Mouse (Mus musculus): ENCODE results near the gene Fam189b.

The Fam189b gene

DNA sequence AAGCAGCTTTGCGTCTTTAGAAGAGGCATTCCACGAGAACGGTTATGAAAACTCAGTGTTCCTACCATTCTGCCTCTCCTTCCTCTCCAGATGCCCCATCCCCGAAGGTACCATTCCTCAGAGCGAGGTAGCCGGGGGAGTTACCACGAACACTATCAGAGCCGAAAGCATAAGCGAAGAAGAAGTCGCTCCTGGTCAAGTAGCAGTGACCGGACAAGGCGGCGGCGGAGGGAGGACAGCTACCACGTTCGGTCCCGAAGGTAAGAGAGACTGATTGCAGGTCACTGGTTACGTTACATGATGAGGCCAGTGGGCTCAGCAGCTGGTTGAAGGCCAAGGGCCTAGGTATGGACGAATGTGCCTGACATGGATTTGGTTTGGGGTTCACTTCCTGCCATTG lies 16.0 kb upstream of the Fam189b start:
- DNase-seq = no peak

DNA sequence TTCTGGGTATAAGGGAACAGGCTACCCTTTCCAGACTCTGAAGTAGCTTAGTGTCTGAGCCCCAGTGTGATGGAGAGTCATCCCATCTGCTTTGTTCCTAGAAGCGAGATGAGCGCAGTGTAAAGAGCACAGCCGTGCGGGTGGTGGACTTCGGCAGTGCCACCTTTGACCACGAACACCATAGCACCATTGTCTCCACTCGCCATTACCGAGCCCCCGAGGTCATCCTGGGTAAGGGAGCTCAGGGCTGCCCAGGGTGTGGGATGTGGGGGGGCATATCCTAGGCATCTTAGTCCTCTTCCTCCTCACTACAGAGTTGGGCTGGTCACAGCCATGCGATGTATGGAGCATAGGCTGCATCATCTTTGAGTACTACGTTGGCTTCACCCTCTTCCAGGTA lies 8.1 kb upstream of the Fam189b start:
- DNase-seq = no peak

GRCm38 (mm10) chr3:89175544-89175943 lies 7.4 kb upstream of the Fam189b start:
- DNase-seq = no peak

DNA sequence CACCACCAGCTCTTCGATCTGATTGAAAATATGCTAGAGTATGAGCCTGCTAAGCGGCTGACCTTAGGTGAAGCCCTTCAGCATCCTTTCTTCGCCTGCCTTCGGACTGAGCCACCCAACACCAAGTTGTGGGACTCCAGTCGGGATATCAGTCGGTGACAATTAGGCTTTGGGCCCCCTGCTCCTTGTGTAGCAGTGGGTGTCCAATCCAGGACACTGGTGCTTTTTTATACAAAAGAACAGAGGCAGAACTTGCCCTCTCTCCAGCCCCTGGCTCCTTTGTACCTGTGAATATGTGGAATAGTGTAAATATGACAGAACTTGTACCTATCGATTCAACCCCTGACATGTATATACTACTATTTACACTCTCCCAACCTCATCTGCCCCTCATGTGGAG lies 6.5 kb upstream of the Fam189b start:
- no peak for DNase-seq

DNA sequence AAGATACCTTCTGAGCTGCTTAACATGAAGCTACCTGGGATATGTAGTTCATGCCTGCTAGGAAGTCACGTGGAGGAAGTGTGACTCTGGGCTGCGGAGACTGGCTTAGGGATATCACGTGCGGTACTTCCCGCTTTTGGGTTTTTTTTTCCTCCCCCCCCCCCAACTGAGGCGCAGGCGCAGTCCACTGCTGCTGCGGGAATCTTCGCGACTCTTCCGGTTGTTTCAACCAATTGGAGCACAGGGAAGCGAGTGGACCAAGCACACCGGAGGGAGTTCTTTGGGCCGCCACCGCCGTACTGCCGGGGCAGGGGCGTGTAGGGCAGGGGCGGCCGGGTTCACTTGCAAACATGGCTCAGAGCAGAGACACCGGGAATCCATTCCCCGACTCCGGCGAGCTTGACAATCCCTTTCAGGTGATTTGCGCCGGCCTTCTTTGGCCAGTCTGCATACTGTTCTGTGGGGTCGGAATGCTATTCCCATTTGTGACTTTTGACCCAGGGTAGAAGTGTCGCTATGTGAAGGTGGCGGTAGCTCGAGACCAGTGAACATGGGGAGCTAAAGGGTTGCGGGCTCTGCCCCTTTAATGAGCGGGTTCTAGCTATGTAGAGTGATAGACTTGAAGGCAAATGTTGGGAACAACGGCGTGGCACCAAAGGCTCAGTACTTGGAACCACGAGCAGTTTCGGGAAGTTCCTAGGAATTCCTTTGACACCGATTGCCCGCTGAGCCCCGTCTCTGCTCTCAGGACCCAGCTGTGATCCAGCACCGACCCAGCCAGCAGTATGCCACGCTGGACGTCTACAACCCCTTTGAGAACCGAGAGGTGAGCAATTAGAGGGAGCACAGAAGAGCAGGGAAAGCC lies 5.5 kb upstream of the Fam189b start, which contains the start of gene Scamp3:
Scamp3 (plus strand) TSS at position 232 of the 865 bp plus-strand sequence.
- DNase-seq = peak; percentile 92

GRCm38 (mm10) chr3:89178107-89178385 lies 4.9 kb upstream of the Fam189b start:
- no peak for DNase-seq

DNA sequence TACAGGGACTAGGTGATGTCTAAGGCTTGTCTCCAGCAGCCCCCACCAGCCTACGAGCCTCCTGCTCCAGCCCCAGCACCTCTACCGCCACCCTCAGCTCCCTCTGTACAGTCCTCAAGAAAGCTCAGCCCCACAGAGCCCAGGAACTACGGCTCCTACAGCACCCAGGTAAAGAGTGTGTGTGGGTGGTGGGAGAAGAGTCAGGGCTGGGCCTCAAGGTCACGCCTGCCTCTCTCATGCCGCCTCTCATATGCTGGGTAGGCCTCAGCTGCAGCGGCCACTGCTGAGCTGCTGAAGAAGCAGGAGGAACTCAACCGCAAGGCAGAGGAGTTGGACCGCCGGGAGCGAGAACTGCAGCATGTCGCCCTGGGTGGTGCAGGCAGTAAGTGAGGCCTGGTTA lies 3.9 kb upstream of the Fam189b start:
- no peak for DNase-seq

DNA sequence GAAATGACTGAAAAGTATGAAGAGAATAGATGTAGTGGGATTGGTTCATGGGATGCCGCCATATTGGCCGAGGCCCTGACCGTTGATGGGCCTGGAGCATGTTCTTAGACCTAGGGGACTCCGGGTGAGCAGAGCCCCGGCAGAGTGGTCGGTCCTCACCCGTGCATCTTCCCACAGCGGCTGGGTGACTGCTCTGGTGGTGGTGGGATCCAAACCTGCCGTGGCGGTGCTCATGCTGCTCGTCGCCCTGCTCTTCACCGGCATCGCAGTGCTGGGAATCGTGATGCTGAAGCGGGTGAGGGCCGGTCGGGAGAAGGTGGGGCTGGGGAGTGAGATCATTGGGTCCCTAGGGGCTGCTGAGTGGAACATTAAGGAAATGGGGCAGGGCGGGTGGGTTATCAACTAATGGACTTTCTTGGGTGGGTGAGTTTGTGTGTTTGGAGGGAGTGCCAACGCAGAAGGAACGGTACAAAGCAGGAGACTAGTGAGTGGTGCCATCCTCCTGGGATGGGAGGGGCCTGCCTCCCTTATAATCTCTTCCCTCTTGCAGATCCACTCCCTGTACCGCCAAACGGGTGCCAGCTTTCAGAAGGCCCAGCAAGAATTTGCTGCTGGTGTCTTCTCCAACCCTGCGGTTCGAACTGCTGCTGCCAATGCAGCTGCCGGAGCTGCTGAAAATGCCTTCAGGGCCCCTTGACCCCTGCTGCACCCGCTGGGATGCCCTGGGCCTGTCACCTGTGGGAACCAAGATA lies 1.0 kb upstream of the Fam189b start:
- no peak for DNase-seq

GRCm38 (mm10) chr3:89182531-89183057 lies 349 bp upstream of the Fam189b start:
- DNase-seq = no peak

DNA sequence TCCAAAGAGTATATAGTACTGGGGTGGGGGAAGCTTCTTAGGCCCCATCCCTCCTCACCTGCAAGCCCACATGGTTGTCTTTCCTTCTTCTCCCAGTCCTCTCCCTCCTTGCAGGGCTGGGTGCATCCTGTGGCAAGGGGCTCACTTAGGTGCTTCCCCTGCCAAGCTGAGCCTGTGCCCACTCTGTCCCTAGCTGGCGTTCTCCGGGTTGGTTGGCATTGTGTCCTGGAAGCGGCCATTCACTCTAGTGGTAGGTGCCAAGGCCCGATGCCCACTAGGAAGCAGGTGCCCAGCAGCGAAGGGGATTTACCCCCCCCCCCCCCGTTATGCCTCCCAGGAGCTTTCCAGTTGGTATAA lies 994 bp downstream of the Fam189b start:
- no peak for DNase-seq

DNA sequence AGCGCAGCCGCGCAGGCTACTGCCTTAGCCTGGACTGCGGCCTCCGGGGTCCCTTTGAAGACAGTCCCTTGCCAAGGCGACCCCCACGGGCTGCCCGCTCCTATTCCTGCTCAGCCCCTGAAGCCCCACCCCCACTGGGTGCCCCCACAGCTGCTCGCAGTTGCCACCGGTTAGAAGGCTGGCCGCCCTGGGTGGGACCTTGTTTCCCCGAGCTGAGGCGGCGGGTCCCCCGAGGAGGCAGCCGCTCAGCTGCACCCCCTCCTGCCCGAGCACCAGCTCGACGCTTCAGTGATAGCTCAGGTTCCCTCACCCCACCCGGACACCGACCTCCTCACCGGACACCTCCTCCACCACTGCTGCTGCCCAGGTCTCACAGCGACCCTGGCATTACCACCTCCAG lies 4.3 kb downstream of the Fam189b start:
- DNase-seq = no peak

DNA sequence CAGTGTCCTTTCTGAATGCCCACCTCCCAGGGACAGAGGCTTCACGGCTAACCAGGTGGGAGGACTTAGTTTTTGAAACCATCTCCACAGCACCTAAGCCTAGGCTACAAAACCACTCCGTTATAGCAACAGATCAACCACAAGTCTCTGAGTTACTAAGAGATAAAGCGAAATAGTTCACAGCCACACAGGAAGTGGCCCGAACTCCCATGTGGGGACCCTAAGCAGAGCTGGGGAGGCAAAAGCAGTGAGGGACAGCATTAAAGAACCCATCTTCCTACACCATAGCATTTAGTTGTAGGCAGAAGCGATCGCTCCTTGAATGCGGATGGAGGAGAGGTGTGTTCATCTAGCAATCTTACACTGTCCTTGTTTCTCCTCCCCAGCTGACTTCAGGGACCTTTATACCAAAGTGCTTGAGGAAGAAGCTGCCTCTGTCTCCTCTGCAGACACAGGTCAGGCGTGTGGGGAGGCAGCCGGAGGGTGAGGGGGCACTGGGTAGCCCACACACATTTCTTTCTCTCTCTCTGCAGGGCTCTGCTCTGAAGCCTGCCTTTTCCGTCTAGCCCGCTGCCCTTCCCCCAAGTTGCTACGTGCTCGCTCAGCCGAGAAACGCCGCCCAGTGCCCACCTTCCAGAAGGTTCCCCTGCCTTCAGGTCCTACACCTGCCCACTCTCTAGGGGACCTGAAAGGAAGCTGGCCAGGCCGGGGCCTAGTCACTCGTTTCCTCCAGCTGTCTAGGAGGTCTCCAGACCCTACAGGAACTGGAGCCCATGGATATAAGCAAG lies 4.9 kb downstream of the Fam189b start:
- DNase-seq = no peak

DNA sequence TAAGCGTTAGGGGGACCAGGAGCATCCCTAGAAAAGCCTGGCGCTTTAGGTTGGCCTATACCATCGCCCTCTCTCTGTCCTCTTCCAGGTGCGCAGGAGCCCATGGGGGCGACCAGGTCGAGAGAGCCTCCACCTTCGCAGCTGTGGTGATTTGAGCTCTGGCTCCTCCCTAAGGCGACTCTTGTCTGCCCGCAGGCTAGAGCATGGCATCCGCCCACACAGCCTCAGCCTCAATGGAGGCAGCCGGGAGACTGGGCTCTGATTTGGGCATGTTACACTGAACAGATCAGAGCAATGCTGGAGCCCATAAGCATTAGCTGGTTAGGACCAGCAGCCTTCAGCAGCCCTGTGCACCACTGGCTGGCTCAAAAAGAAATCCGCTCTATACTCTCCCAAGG lies 5.5 kb downstream of the Fam189b start:
- no peak for DNase-seq

DNA sequence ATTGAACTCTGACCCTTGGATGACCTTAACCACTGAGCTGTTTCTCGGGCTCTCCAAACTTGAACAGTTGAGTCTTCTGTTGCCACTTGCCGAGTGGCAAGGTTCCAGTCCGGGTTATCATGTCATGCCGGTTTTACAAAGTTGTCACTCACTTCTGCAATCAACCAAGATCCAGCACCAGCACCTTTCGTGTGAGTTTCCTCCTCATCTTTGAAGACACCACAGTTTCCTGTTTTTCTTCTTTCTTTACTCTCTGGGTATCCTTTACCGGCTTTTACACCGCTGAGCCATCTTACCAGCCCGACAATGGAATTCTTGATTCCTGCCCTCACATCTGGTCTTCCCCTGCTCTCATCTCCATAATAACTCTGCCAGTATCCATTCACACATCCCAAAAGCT lies 7.5 kb downstream of the Fam189b start:
- DNase-seq = no peak

DNA sequence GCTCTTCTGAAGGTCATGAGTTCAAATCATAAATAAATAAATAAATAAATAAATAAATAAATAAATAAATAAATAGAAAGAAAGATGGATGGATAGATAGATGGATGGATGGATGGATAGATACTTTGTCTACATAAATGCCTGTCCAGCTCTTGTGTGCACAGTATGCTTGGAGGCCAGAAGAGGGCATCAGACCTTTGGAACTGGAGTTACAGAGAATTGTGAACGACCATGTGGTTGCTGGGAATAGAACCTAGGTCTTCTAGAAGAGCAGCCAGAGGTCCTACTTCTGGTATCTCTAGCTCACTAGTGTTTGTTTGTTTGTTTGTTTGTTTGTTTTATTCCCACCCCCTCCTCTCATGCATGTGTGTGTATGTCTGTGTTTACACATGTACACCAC lies 10.4 kb downstream of the Fam189b start:
- no peak for DNase-seq

- no peak for DNase-seq
These were observed 10.9 kb downstream of the Fam189b start for GRCm38 (mm10) chr3:89193853-89194252.

GRCm38 (mm10) chr3:89195979-89196877 lies 13.3 kb downstream of the Fam189b start:
- peak; percentile 95 for DNase-seq

- DNase-seq = no peak
These were observed 16.9 kb downstream of the Fam189b start for GRCm38 (mm10) chr3:89199839-89200238.

GRCm38 (mm10) chr3:89202253-89203141 lies 19.6 kb downstream of the Fam189b start, which contains the start of gene Gba:
Gene Gba (plus strand): TSS chr3:89202928.
- DNase-seq = peak; percentile 84

DNA sequence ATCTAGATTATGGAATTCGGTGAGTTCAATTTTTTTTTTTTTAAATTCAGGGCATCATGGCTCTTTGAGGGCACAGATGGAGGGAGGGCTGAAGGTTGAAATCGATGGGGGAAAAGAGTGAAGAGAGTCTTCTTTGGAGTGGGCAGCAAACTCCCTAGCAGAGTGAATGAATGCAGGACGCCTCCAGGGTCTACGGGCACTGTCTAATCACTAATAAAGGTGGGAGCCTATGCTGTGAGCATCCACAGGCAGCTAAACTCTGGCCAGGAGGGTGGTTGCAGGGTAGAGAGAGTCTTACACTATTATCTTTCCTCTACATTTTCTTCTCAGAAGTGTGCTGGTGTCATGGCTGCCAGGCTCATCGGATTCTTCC lies 20.2 kb downstream of the Fam189b start:
- DNase-seq = no peak

- no peak for DNase-seq
These were observed 23.1 kb downstream of the Fam189b start for GRCm38 (mm10) chr3:89206079-89206478.

All from liver (tissue).